Mouse (Mus musculus): ENCODE measurements around the gene Mms19. TPM values are rescaled to one million over a fixed set of nuclear protein-coding genes. Genes with fewer than 3 reads are reported as not detected.
A peak's percentile ranks its signal among the peaks of the same experiment; 100 is the strongest.

Gene Mms19
- polyA plus RNA-seq, 1 experiment from 2014 or later, result 37.5 TPM

DNA sequence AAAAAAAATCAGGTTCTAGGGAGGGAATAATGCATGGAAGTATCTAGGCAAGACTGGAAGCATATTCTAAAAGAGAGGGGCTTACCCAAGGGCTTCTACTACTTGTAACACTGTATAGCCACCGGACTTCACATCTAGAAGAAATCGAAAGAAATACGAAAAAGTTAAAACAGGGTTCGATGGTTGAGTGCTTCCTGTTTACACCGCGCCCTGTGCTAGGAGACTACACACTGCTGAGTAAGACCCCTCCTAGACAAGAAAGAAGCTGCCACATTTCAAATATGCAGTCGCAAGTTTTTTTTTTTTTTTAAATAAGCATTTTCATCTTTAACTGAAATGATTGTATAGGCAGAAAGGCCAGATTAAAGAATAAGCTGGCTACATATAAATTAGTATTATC lies 11.3 kb downstream of the Mms19 start:
- no peak overlapping the region for H3K9ac ChIP-seq
- no peaks in the 10 kb centered on the region for H3K27me3 ChIP-seq (replicated peaks)
- H3K27ac ChIP-seq, result no peak overlapping the region
- 0 out of 2 replicates have a peak, but pooled peaks cover 8% of the 10 kb centered on the region for H3K4me1 ChIP-seq
- peaks cover 17% of the 10 kb centered on the region for H3K36me3 ChIP-seq (replicated peaks)
- H3K4me3 ChIP-seq, result no peak overlapping the region
- no peak overlapping the region for H3K4me2 ChIP-seq
- H3K9me3 ChIP-seq, result no peaks in the 10 kb centered on the region
- WGBS, result 96% methylated on average over 7 of the region's 7 CpGs
- no peak for ATAC-seq (replicated peaks)

GRCm38 (mm10) chr19:41953574-41953973 lies 27.4 kb downstream of the Mms19 start:
- Histone ChIP-seq H3K36me3 (replicated peaks) (peaks cover 54% of the 10 kb centered on the region), H3K4me3 (no peak overlapping the region), H3K9me3 (no peaks in the 10 kb centered on the region), H3K4me2 (no peak overlapping the region), H3K4me1 (no peaks in the 10 kb centered on the region), H3K27me3 (replicated peaks) (no peaks in the 10 kb centered on the region), H3K9ac (no peak overlapping the region), H3K27ac (no peak overlapping the region)
- ATAC-seq (replicated peaks), result no peak
- 91% methylated on average over 3 of the region's 3 CpGs for WGBS

- WGBS, result 85% methylated on average over 4 of the region's 4 CpGs
- H3K9me3 ChIP-seq, result no peaks in the 10 kb centered on the region
- no peak overlapping the region for H3K4me3 ChIP-seq
- H3K9ac ChIP-seq, result no peak overlapping the region
- peaks cover 59% of the 10 kb centered on the region for H3K36me3 ChIP-seq (replicated peaks)
- H3K27me3 ChIP-seq (replicated peaks), result no peaks in the 10 kb centered on the region
- ATAC-seq (replicated peaks), result no peak
- H3K27ac ChIP-seq, result no peak overlapping the region
- no peaks in the 10 kb centered on the region for H3K4me1 ChIP-seq
- H3K4me2 ChIP-seq, result no peak overlapping the region
These were observed 28.7 kb downstream of the Mms19 start for GRCm38 (mm10) chr19:41952287-41952686.

DNA sequence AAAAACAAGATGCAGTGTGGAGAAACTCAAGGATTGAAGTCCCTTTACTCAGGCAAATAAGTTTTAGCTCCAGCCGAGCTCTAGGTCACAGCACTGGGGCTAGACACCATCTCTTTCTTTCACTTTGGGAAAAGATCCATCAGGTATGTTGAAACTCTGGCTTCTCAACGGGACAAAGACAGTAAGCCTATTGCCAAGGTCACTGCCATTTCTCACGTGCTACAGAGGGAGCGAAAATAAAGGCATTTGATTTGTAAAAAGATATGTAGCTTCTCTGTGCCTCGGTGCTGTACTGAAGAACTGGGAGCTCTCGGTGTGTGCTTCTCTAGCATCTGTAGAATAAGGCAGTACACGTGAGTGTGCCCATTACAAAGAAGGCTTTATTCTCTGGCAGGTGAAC lies 37.1 kb downstream of the Mms19 start:
- H3K4me3 ChIP-seq, result no peak overlapping the region
- 91% methylated on average over 7 of the region's 7 CpGs for WGBS
- no peak overlapping the region for H3K27ac ChIP-seq
- no peaks in the 10 kb centered on the region for H3K9me3 ChIP-seq
- peaks cover 67% of the 10 kb centered on the region for H3K36me3 ChIP-seq (replicated peaks)
- ATAC-seq (replicated peaks), result no peak
- H3K27me3 ChIP-seq (replicated peaks), result no peaks in the 10 kb centered on the region
- no peaks in the 10 kb centered on the region for H3K4me1 ChIP-seq
- H3K4me2 ChIP-seq, result no peak overlapping the region
- no peak overlapping the region for H3K9ac ChIP-seq

DNA sequence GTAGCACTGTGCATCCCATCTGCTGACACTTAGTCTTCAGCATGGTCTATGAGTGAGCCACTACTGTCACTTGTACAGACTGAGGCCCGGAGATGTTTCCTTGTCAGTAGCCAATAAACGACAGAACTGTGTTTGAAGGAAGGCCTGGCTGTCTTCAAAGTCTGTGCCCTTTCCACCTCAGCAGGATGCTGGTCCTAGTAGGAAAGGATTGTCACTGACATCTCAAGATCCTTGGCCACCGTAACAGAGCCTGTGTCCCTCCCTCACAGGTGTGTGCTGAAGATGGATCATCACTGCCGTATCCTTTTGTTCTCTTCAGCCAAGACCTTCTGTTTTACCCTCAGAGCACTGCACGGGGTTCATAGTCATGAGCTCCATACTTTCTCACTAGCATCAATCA lies 42.4 kb downstream of the Mms19 start:
- no peak overlapping the region for H3K4me2 ChIP-seq
- H3K4me3 ChIP-seq, result no peak overlapping the region
- H3K27ac ChIP-seq, result no peak overlapping the region
- 94% methylated on average over 5 of the region's 5 CpGs for WGBS
- no peaks in the 10 kb centered on the region for H3K9me3 ChIP-seq
- no peaks in the 10 kb centered on the region for H3K27me3 ChIP-seq (replicated peaks)
- H3K4me1 ChIP-seq, result peaks cover 18% of the 10 kb centered on the region
- peaks cover 43% of the 10 kb centered on the region for H3K36me3 ChIP-seq (replicated peaks)
- H3K9ac ChIP-seq, result no peak overlapping the region
- ATAC-seq (replicated peaks), result no peak

GRCm38 (mm10) chr19:41935921-41936320 lies 45.0 kb downstream of the Mms19 start:
- Histone ChIP-seq H3K4me1 (peaks cover 29% of the 10 kb centered on the region), H3K36me3 (replicated peaks) (peaks cover 23% of the 10 kb centered on the region), H3K9ac (no peak overlapping the region), H3K27ac (no peak overlapping the region), H3K27me3 (replicated peaks) (no peaks in the 10 kb centered on the region), H3K9me3 (no peaks in the 10 kb centered on the region), H3K4me3 (no peak overlapping the region), H3K4me2 (no peak overlapping the region)
- 100% methylated on average over 1 of the region's 1 CpGs for WGBS
- ATAC-seq (replicated peaks), result no peak

DNA sequence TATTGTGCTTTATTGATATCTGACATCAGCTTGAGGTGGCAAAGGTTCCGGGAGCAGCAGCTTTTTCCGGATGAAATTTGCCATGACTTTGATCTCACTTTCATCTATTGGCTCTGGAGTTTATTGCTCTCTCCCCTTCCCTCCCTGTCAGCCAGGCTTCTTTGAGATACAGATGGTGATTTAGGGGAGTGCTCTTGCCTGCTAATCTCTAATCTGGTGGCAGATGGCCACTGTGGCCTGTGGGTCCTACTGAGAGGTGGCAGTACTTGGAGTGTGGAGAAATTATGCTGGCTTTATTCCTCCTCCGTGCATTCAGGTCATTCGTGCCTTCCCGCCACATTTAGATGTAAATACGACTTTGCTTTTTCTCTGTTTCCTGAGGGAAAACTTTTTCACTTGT lies 46.8 kb downstream of the Mms19 start:
- Histone ChIP-seq H3K4me2 (peak overlapping the region; percentile 75), H3K4me1 (peaks cover 29% of the 10 kb centered on the region), H3K27ac (no peak overlapping the region), H3K4me3 (peak overlapping the region; percentile 85), H3K36me3 (replicated peaks) (peaks cover 10% of the 10 kb centered on the region), H3K9me3 (no peaks in the 10 kb centered on the region), H3K27me3 (replicated peaks) (no peaks in the 10 kb centered on the region), H3K9ac (peak overlapping the region; percentile 86)
- ATAC-seq (replicated peaks), result no peak
- WGBS, result 21% methylated on average over 6 of the region's 6 CpGs

DNA sequence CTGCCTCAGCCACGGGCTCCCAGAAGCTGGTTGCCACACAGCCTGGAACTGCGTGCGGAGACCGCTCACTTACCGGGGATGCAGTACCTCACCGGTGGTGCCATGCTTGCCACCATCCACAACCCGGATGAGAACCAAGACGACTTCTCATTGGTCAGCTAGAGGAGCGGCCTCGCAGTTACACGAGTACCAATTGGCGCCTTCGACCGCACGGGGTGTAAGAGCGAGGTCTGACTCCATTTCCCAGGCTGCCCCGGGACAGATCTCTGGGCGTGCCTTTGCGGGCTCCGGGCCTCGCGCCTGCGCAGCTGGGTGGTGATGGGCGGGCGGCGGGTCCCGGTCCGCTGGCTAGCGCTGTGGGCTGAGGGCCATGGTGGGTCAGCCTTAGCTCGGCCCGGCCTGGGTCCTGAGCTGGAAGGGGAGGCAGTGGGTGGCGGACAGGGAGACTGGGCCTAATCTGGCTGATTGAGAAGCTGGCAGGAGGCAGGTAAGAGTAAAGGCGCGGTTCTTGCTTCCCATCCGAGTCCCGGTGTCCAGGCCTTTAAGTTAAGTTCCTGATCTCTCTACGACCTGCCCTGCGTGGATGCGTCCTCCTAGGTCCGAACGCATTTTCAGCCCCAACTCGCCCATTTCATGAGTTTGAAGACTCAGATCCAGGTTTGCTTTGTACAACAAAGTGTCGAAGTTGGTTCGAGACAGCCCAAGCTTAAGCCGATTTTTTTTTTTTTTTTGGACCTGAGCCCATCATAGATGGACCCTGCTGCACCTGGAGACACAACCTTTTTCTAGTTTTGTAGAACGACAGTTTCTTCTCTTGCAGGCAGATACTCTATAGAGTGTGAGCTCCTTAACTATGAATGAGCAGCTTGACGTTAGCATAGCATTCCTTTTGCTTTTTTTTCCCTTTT lies 47.5 kb downstream of the Mms19 start, which contains the start of the genes Exosc1 and Zdhhc16:
Gene Exosc1 (minus strand): TSS at position 245 of the 908 bp plus-strand sequence.
Gene Zdhhc16 (plus strand): TSS at position 302 of the 908 bp plus-strand sequence.
- Histone ChIP-seq H3K9ac (peak within 1 kb of the TSS; percentile 86), H3K9me3 (no peaks in the 10 kb centered on the region), H3K4me1 (peaks cover 29% of the 10 kb centered on the region), H3K27ac (peak within 1 kb of the TSS; percentile 79), H3K4me2 (peak within 1 kb of the TSS; percentile 97), H3K36me3 (replicated peaks) (peaks cover 6% of the 10 kb centered on the region; the same call in 1 of the 2 replicates), H3K4me3 (peak within 1 kb of the TSS; percentile 85), H3K27me3 (replicated peaks) (no peaks in the 10 kb centered on the region)
- ATAC-seq (replicated peaks), result peak; percentile 100
- WGBS, result under 1% methylated on average over 47 of the region's 47 CpGs

GRCm38 (mm10) chr19:41932686-41933085 lies 48.3 kb downstream of the Mms19 start:
- peak overlapping the region; percentile 72 for H3K9ac ChIP-seq
- WGBS, result under 1% methylated on average over 28 of the region's 28 CpGs
- H3K36me3 ChIP-seq (replicated peaks), result peaks cover 4% of the 10 kb centered on the region
- ATAC-seq (replicated peaks), result peak; percentile 43
- H3K9me3 ChIP-seq, result no peaks in the 10 kb centered on the region
- H3K27ac ChIP-seq, result peak overlapping the region; percentile 79
- peaks cover 29% of the 10 kb centered on the region for H3K4me1 ChIP-seq
- peak overlapping the region; percentile 97 for H3K4me2 ChIP-seq
- H3K27me3 ChIP-seq (replicated peaks), result no peaks in the 10 kb centered on the region
- H3K4me3 ChIP-seq, result peak overlapping the region; percentile 85

- Histone ChIP-seq H3K4me1 (no peaks in the 10 kb centered on the region), H3K9me3 (no peaks in the 10 kb centered on the region), H3K4me2 (no peak overlapping the region), H3K36me3 (replicated peaks) (peaks cover 34% of the 10 kb centered on the region), H3K27me3 (replicated peaks) (no peaks in the 10 kb centered on the region), H3K9ac (no peak overlapping the region), H3K27ac (no peak overlapping the region), H3K4me3 (no peak overlapping the region)
- no peak for ATAC-seq (replicated peaks)
- WGBS, result 73% methylated on average over 5 of the region's 5 CpGs
These were observed 60.4 kb downstream of the Mms19 start for GRCm38 (mm10) chr19:41920412-41921067.

DNA sequence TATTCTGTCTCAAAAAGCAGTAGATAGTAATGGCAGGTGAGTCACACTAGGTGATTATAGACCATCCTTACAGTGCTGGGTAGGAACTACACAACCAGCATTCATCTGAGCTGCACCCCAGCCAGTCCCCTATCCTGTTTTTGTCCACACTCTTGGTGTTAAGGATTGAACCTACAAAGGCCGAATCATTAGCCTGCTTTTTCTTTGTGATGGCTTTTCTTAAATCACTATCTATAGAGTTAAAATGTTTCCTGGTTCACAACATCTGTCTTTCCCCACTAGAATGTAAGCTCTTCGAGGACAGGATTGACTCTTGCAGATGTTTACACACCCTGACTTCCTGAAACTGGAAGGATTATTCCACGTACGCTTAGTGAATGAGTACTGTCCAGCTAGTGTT lies 61.5 kb downstream of the Mms19 start:
- WGBS, result 71% methylated on average over 4 of the region's 4 CpGs
- H3K9ac ChIP-seq, result no peak overlapping the region
- peaks cover 31% of the 10 kb centered on the region for H3K36me3 ChIP-seq (replicated peaks)
- peaks cover 1% of the 10 kb centered on the region; the same call in 1 of the 2 replicates for H3K4me1 ChIP-seq
- no peak overlapping the region for H3K4me2 ChIP-seq
- ATAC-seq (replicated peaks), result no peak
- no peaks in the 10 kb centered on the region for H3K27me3 ChIP-seq (replicated peaks)
- no peaks in the 10 kb centered on the region for H3K9me3 ChIP-seq
- no peak overlapping the region for H3K4me3 ChIP-seq
- H3K27ac ChIP-seq, result no peak overlapping the region

- Histone ChIP-seq H3K27me3 (replicated peaks) (no peaks in the 10 kb centered on the region), H3K9me3 (no peaks in the 10 kb centered on the region), H3K4me3 (no peak overlapping the region), H3K4me2 (no peak overlapping the region), H3K9ac (no peak overlapping the region), H3K27ac (no peak overlapping the region), H3K4me1 (peaks cover 23% of the 10 kb centered on the region), H3K36me3 (replicated peaks) (peaks cover 28% of the 10 kb centered on the region)
- no peak for ATAC-seq (replicated peaks)
- 91% methylated on average over 4 of the region's 4 CpGs for WGBS
These were observed 64.1 kb downstream of the Mms19 start for GRCm38 (mm10) chr19:41916853-41917252.
